Mouse (Mus musculus) brain, embryonic 14.5 days (tissue): ENCODE data around the gene Cpsf4. TPM values are rescaled to one million over a fixed set of nuclear protein-coding genes. Genes with fewer than 3 reads are reported as not detected.
A peak's percentile ranks its signal among the peaks of the same experiment; 100 is the strongest.

Source experiments
- DNase-seq: peaks from one replicate; pipeline ENCODE4 v3.0.0-alpha.2; 2011; ENCODE audit warnings: low read depth
- CTCF ChIP-seq: fragments of 200-500 bp; IDR thresholded peaks from 2 replicates; pipeline ENCODE4 v1.5.1; 2012; ENCODE audit warnings: inconsistent platforms, mild to moderate bottlenecking, moderate library complexity, borderline replicate concordance; ENCODE audit not compliant: insufficient read depth, insufficient read length; ENCODE audit errors: extremely low read depth
- POLR2A ChIP-seq: fragments of 200-500 bp; IDR thresholded peaks from 2 replicates; pipeline ENCODE4 v1.6.1; 2012; ENCODE audit warnings: mild to moderate bottlenecking, inconsistent platforms, borderline replicate concordance; ENCODE audit not compliant: poor library complexity, insufficient read depth, insufficient read length, severe bottlenecking; ENCODE audit errors: extremely low read depth
- polyA plus RNA-seq: library from polyadenylated mRNA; depleted of rRNA; stranded (reverse); fragments of >200 nt; gene quantifications from 2 replicates; pipeline ENCODE4 v1.2.3, GENCODE M21; 2012

The Cpsf4 gene
- polyA plus RNA-seq, 1 experiment, result 72.9 TPM

- TF ChIP-seq POLR2A, result no peak
- no peak for TF ChIP-seq CTCF
- DNase-seq, result peak; percentile 46
Measured at GRCm38 (mm10) chr5:145138836-145139235, 28.2 kb upstream of the Cpsf4 start.

DNA sequence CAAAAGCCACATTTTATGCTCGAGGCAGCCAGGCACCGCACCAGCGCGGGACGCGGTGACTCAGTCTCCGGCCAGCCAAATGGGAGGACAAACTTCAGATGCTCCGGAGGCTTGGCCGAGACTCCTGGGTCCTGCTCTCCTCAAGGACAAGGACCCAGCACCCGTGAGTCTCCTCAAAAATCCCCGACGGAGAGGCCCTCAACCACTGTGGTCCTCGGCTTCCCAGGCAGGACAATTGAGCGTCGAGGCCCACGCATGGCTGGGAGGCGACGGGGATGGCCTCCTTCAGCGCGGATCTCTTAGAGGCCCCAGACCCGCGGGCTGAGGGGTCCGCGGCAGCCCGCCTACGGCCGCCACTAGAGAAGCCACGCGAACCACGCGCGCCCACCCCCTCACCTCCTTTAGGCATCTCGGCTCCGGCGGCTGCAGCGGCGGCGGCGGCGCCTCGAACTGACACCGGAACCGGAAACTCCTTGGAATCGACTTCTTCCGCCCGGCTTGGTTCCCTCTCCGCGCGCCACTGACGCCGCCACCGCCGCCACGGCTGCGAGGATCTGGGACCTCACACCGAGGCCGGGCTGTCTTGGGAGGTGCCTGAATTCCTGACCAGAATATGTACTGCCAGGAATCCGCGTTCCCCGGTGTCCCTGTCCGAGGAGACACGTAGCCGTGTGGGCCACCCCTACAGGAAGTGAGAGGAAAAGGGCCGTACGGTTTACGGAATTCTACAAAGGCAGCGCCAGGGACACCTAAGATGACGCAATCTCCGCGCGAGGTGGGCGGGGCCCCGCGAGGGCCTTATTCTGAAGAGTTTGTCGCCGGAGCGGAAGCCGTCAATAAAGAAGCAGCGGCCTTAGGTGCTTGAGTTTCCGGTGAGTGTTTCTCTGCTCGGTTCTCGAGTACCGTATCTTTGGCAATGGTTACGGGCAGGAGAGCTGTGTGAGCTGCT is 27.2 kb upstream of the Cpsf4 start, which contains the start of the genes Pdap1 and Bud31:
TSS of gene Pdap1 (minus strand) at position 668 of the 949 bp plus-strand sequence.
TSS of gene Bud31 (plus strand) at position 792 of the 949 bp plus-strand sequence.
- peak; percentile 98 for DNase-seq
- TF ChIP-seq POLR2A, result peak; percentile 58; the same call in 1 of the 2 replicates
- no peak for TF ChIP-seq CTCF

GRCm38 (mm10) chr5:145140611-145141010 is 26.4 kb upstream of the Cpsf4 start:
- no peak for DNase-seq

DNA sequence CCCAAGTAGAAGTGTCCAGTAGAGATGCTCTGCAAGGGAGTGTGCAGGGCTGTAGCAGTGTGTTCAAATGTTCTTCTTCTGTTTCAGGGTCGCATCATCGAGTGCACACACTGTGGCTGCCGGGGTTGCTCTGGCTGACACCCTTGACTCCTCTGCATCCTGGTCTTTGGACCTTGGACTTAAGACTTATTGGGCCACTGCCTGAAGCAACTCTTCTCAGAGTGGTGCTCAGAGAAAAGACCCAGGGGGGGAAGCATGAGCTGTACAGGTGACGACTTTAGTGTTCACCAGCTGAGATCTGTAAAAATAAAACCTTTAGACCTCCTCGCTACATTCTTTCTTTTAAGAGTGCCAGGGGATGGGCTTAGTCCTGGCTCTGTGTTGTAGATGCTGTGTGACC is 19.3 kb upstream of the Cpsf4 start:
- no peak for TF ChIP-seq POLR2A
- DNase-seq, result no peak

More at GRCm38 (mm10) chr5:145140611-145141010, 26.4 kb upstream of the Cpsf4 start:
- TF ChIP-seq CTCF, result no peak
- TF ChIP-seq POLR2A, result no peak

DNA sequence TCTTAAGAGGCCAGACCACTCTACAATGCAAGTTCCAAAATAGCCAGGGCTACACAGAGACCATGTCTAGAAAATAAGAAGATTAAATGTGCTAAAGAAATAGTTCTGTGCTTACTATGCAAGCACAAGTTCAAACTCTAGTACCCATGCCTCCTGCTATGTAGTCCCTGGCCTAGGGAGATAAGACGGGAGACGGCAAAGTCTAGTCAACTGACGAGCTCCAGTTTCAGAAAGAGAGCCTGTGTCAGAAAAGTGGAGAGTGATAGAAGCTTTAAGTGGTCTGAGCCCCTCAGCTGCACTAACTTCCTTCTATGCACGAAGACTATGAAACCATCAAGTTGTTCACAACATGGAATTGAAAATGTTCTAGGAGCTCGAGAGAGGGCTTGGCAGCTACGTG is 17.7 kb upstream of the Cpsf4 start:
- DNase-seq, result no peak
- no peak for TF ChIP-seq CTCF
- no peak for TF ChIP-seq POLR2A

DNA sequence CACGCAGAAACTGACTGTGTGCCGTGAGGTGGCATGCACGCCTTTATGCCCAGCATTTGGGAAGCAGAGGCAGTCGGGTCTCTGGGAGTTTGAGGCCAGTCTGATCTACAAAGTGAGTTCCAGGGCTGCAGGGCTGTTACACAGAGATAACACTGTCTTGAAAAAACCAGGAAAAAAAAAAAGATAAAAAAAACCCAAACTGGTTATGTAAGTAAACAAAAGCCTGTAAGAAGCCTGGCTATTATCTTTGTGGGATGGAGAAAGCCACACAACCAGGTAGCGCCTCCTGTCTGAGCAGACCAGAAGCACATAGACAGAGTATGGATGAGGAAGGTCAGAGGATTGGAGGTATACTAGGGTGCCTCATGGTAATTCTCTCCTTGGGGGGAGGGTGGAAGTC is 14.3 kb upstream of the Cpsf4 start:
- DNase-seq, result no peak
- no peak for TF ChIP-seq POLR2A
- TF ChIP-seq CTCF, result no peak

- TF ChIP-seq CTCF, result no peak
- TF ChIP-seq POLR2A, result no peak
- DNase-seq, result no peak
Measured at GRCm38 (mm10) chr5:145161361-145161760, 5.7 kb upstream of the Cpsf4 start.

DNA sequence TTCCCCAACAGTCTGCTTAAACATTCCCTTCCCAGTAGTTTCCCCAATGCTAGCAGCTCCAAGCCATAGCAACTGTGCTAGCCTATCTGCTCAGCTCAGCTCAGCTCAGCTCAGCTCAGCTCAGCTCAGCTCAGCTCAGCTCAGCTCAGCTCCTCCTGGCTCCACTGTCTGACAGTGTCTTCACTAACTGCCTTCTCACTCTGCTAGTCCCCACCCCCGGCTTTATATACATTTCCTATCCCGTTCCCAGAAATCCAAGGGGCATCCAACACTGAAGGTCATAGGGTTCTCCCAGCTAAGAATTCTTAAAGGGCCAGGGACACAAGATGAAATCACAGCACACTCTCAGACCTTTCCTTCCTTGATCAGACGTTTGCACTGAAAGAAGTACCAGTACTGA is 2.3 kb upstream of the Cpsf4 start:
- TF ChIP-seq POLR2A (no peak), CTCF (no peak)
- DNase-seq, result no peak

- no peak for DNase-seq
- TF ChIP-seq CTCF, result no peak
- no peak for TF ChIP-seq POLR2A
Measured at GRCm38 (mm10) chr5:145165184-145165583, 1.8 kb upstream of the Cpsf4 start.

DNA sequence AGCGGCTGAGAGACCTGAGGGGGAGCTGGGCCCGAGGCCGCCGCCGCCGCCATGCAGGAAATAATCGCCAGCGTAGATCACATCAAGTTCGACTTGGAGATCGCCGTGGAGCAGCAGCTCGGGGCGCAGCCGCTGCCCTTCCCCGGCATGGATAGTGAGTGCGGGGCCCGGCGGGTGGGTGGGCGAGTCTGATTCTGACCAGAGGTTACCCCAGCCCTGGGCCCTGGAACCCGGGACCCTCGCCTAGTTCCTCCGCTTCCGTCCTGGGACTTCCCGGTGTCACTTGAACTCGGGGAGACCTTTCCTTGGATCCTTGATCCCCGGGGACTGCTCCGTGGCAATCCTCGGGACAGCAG is 271 bp downstream of the Cpsf4 start:
- TF ChIP-seq POLR2A (no peak; the same call in 1 of the 2 replicates), CTCF (no peak)
- no peak for DNase-seq

DNA sequence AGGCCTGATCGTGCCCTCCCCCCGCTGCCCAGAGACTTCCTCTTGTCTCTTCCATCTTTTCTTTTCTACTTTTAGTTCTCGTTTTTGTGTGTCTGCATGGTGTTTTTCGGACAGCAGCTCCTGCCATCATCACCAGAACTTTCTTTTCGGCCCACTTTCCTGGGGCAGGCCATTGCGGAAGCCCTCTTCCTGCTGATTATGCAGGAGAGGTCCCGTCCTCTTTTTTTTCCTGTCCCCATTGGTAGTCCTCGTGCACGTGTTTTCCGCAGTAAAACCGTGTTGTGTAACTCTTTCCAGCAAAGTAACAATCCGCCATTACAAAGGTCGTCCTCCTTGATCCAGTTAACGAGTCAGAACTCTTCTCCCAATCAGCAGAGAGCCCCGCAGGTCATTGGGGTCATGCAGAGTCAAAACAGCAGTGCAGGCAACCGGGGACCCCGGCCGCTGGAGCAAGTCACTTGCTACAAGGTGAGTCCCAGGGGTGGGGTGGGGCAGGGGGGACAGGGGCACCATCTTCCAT is 11.5 kb downstream of the Cpsf4 start:
- TF ChIP-seq POLR2A (no peak), CTCF (no peak)
- DNase-seq, result no peak

DNA sequence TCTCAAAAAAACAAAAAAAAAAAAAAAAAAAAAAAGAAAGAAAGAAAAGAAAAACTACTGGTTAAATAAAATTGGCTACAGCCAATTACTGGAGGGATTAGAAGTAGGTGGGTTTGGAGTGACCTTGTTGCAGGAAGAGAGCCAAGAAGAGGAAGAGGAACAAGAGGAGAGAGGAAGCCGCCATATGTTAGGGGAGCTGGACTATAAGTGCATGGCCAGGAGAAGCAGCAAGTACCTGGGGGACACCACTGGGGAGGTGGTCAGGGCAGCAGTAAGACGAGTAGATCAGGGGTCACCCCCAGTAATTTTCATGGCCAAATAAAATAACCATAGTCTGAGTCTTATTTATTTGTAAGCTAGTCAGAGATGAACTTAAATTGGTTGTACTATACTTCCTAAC is 18.2 kb downstream of the Cpsf4 start:
- DNase-seq, result no peak
- TF ChIP-seq POLR2A (no peak), CTCF (no peak)

GRCm38 (mm10) chr5:145189416-145189815 is 22.4 kb downstream of the Cpsf4 start:
- TF ChIP-seq POLR2A (no peak), CTCF (no peak)
- no peak for DNase-seq
